Mouse (Mus musculus) lung, embryonic 16.5 days (tissue): ENCODE measurements around the gene Cstf2t. TPM values are rescaled to one million over a fixed set of nuclear protein-coding genes. Genes with fewer than 3 reads are reported as not detected.

Experiments
- ATAC-seq: fragments of 200-750 bp; cut with Nextera tagmentation; 2 replicates; pipeline ENCODE4 v1.8.0; 2017; ENCODE audit warnings: low read depth, mild to moderate bottlenecking, moderate library complexity
- H3K27ac ChIP-seq: fragments of 300-500 bp; sonication (generic); 2 replicates; pipeline ENCODE4 v1.5.1; 2014; ENCODE audit warnings: mild to moderate bottlenecking, control low read depth, low read length
- H3K27me3 ChIP-seq: fragments of 300-500 bp; sonication (generic); 2 replicates; pipeline ENCODE4 v1.6.1; 2014; ENCODE audit warnings: low read depth, low read length, mixed read lengths; ENCODE audit not compliant: control insufficient read depth, insufficient read depth
- H3K36me3 ChIP-seq: fragments of 300-500 bp; sonication (generic); 2 replicates; pipeline ENCODE4 v1.6.1; 2014; ENCODE audit warnings: low read length; ENCODE audit not compliant: control insufficient read depth, insufficient read depth
- H3K4me1 ChIP-seq: fragments of 300-500 bp; sonication (generic); replicated peaks from 2 replicates; pipeline ENCODE4 v1.6.1; 2014; ENCODE audit warnings: low read length, mixed read lengths; ENCODE audit not compliant: control insufficient read depth, insufficient read depth
- H3K4me2 ChIP-seq: fragments of 300-500 bp; sonication (generic); 2 replicates; pipeline ENCODE4 v1.6.1; 2014; ENCODE audit warnings: low read depth, low read length, control low read depth
- H3K4me3 ChIP-seq: fragments of 300-500 bp; sonication (generic); 2 replicates; pipeline ENCODE4 v1.5.1; 2014; ENCODE audit warnings: mild to moderate bottlenecking, low read length, control low read depth
- H3K9ac ChIP-seq: fragments of 300-500 bp; sonication (generic); 2 replicates; pipeline ENCODE4 v1.6.1; 2014; ENCODE audit warnings: low read length, control low read depth
- H3K9me3 ChIP-seq: fragments of 300-500 bp; sonication (generic); 2 replicates; pipeline ENCODE4 v1.6.1; 2016; ENCODE audit warnings: low read length; ENCODE audit not compliant: control insufficient read depth
- WGBS: fragments of 180-500 bp; shearing (Covaris S2); extraction: QIAGEN DNeasy Blood & Tissue Kit; methylation state at CpG from one replicate; pipeline ENCODE4 v1.1.7; 2014; 5-methylcytosine and 5-hydroxymethylcytosine counted together
- polyA plus RNA-seq: library from polyadenylated mRNA; unstranded; fragments of >200 nt; fragmentation: Nextera tagmentation; extraction: Ambion mirVana; gene quantifications from 2 replicates; pipeline ENCODE4 v1.2.1, GENCODE M21; 2015

Gene Cstf2t
- polyA plus RNA-seq, 1 experiment from 2014 or later = 42.0 TPM

- 27% methylated on average over 4 of the region's 4 CpGs for WGBS
- ATAC-seq = peak; percentile 56
- Histone ChIP-seq H3K4me1 (peaks cover 4% of the 10 kb centered on the region), H3K36me3 (no peaks in the 10 kb centered on the region), H3K27ac (no peak overlapping the region), H3K4me2 (no peak overlapping the region), H3K27me3 (no peaks in the 10 kb centered on the region), H3K9me3 (no peaks in the 10 kb centered on the region), H3K9ac (no peak overlapping the region), H3K4me3 (no peak overlapping the region)
These were observed 32.1 kb downstream of the Cstf2t start for GRCm38 (mm10) chr19:31114690-31115089.

- H3K9me3 ChIP-seq = no peaks in the 10 kb centered on the region
- no peaks in the 10 kb centered on the region for H3K4me1 ChIP-seq
- no peak overlapping the region for H3K4me2 ChIP-seq
- H3K27me3 ChIP-seq = no peaks in the 10 kb centered on the region
- ATAC-seq = no peak
- no peak overlapping the region for H3K9ac ChIP-seq
- no peak overlapping the region for H3K4me3 ChIP-seq
- WGBS = 78% methylated on average over 3 of the region's 3 CpGs
- H3K27ac ChIP-seq = no peak overlapping the region
- H3K36me3 ChIP-seq = no peaks in the 10 kb centered on the region
These were observed 42.0 kb downstream of the Cstf2t start for GRCm38 (mm10) chr19:31124628-31125027.

GRCm38 (mm10) chr19:31132614-31133013 lies 50.0 kb downstream of the Cstf2t start:
- no peaks in the 10 kb centered on the region for H3K36me3 ChIP-seq
- H3K4me1 ChIP-seq = no peaks in the 10 kb centered on the region; the same call in 1 of the 2 replicates
- no peak overlapping the region for H3K27ac ChIP-seq
- WGBS = 78% methylated on average over 8 of the region's 8 CpGs
- H3K9me3 ChIP-seq = no peaks in the 10 kb centered on the region
- no peak overlapping the region for H3K4me3 ChIP-seq
- H3K4me2 ChIP-seq = no peak overlapping the region
- ATAC-seq = no peak
- H3K9ac ChIP-seq = no peak overlapping the region
- no peaks in the 10 kb centered on the region for H3K27me3 ChIP-seq

- Histone ChIP-seq H3K9me3 (no peaks in the 10 kb centered on the region), H3K4me1 (no peaks in the 10 kb centered on the region; the same call in 1 of the 2 replicates), H3K9ac (no peak overlapping the region), H3K4me3 (no peak overlapping the region), H3K27me3 (no peaks in the 10 kb centered on the region), H3K27ac (no peak overlapping the region), H3K4me2 (no peak overlapping the region), H3K36me3 (no peaks in the 10 kb centered on the region)
- 15% methylated on average over 2 of the region's 2 CpGs for WGBS
- no peak for ATAC-seq
These were observed 53.7 kb downstream of the Cstf2t start for GRCm38 (mm10) chr19:31136316-31136715.
